Mouse (Mus musculus): ENCODE data around the gene Slc1a7.

The Slc1a7 gene

GRCm38 (mm10) chr4:107967966-107968682 lies at the start of gene Slc1a7:
Gene Slc1a7 (plus strand): TSS chr4:107968332.
- DNase-seq (ENCODE audit: low spot score): peak; percentile 31

- DNase-seq (ENCODE audit: low spot score): no peak
Measured at GRCm38 (mm10) chr4:107920336-107920735, 47.8 kb upstream of the Slc1a7 start.

- DNase-seq (ENCODE audit: low spot score): peak; percentile 6
Measured at GRCm38 (mm10) chr4:107921152-107921695, 46.9 kb upstream of the Slc1a7 start.

- DNase-seq (ENCODE audit: low spot score): no peak
Measured at GRCm38 (mm10) chr4:107921952-107922351, 46.2 kb upstream of the Slc1a7 start.

DNA sequence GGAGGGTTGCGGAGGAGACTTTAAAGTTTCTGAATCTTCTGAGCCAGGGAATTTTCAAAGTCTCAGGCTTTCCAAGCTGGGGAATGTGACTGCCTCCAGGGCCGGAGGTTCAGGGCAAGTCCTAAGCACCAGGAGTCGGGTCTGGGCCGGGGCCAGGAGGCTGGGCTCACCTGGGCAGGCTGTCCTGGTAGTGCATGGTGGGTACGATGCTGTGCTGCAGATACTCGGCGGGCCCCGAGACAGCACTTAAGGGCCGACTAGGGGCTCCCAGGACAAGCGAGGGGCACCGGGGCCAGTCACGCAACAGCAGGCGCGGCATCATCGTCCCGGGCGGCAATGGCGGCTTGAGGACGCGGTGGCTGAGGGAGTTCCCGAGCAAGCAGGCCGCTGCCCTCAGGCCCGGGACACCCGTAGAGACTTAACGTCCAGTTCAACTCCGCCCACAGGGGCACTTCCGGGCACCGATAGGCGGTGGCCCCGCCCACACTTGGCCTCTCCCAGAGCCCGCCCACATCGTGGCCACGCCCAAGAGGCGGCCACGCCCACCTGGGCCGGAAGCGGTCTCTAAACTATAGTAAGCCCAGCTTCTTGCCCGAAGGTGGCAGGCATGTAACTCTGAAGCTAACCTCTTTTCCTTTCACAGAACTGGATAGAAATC lies 44.9 kb upstream of the Slc1a7 start, which contains the start of gene Cpt2:
Cpt2 (minus strand) TSS at position 466 of the 658 bp plus-strand sequence.
- peak; percentile 92 for DNase-seq (ENCODE audit: low spot score)

GRCm38 (mm10) chr4:107923803-107924194 lies 44.3 kb upstream of the Slc1a7 start:
- DNase-seq (ENCODE audit: low spot score): no peak

DNA sequence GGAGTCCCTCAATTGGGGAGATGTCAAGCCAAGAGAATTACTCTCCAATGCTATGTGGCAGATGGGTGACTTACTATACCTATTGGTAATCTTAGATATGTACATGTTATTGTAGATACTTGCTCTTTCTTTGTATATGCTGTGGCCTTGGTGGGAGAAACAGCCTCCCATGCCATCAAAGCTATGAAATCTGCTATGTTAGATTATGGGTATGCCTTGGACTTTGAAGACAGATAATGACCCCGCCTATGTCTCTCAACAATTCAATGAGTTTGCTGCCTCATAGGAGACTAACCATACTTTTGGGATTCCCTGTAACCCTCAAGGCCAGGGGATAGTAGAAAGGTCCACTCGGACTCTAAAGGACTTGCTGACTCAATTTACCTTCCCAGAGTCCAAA lies 39.9 kb upstream of the Slc1a7 start:
- no peak for DNase-seq (ENCODE audit: low spot score)

DNA sequence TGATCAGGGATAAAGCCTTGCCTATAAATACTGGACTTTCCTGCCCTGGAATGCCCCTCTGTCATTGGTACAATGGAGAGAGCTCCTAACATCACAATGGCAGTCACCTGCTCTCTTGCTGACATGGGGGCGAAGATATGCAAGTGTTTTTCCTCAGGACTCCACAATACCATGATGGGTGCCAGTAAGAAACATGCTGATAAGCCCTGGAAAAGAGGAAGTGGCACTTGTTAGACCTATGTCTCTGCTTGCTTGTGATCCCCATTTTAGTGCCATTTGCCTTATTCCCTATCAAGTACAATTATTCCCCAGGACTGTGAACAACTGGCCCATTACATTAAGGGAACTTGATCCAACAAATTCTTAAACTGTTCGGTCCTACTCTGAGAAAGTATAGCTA lies 39.4 kb upstream of the Slc1a7 start:
- DNase-seq (ENCODE audit: low spot score): no peak

DNA sequence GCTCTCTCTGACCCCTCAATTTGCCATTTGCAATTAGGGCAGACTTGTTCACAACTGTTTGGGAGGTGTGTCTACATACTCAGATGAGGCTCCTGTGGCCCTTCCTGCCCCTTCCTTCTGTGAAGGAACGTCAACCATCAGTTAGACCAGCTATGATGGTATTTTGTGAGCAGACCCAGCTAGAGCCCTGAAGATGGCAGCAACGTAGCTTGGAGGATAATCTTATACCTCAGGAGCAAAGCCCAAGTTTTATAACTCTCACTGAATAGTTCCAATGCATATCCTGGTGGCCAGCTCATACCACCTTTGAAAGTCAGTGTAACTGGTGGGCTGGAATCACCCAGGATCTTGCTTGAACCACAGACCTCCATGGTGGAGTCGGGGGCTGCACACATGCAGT lies 36.7 kb upstream of the Slc1a7 start:
- no peak for DNase-seq (ENCODE audit: low spot score)

- no peak for DNase-seq (ENCODE audit: low spot score)
Measured at GRCm38 (mm10) chr4:107933239-107933638, 34.9 kb upstream of the Slc1a7 start.

DNA sequence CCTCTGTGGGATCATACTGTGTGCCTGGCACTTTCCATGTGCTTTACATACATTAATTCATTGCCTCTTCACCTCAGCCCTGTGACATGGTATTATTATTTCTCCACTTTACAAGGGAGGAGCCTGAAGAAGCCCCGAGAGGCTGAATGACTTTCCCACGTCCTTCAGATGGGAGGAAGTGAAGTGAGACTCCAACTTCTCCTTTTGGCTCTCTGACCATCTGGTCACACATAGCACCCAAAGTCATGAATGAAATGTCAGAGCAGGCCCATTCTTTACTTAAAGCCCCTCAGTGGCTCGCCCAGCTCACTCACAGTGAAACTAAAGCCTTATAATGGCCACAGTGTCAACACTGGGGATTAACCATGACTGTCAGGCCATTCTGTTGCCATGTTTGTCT lies 32.9 kb upstream of the Slc1a7 start:
- no peak for DNase-seq (ENCODE audit: low spot score)

DNA sequence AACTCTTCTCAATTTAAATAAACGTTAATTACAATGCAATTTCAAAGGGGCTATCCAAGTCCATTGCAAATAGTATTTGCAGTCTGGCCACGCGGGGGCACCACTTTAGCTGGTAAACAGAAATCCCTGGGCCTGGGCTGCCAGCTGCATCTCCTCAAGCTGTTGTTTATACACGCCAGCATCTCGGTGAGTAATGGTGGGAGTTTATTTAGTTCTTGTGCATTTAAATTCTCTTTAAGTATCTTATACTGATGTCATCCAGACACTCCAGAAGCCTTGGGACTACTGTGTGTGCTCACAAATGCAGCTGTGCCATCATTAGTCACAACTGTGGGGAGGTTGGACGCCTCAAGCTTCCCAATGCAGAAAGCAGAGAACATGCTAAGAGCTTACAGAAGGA lies 30.8 kb upstream of the Slc1a7 start:
- DNase-seq (ENCODE audit: low spot score): peak; percentile 55

- DNase-seq (ENCODE audit: low spot score): no peak
Measured at GRCm38 (mm10) chr4:107938124-107938523, 30.0 kb upstream of the Slc1a7 start.

DNA sequence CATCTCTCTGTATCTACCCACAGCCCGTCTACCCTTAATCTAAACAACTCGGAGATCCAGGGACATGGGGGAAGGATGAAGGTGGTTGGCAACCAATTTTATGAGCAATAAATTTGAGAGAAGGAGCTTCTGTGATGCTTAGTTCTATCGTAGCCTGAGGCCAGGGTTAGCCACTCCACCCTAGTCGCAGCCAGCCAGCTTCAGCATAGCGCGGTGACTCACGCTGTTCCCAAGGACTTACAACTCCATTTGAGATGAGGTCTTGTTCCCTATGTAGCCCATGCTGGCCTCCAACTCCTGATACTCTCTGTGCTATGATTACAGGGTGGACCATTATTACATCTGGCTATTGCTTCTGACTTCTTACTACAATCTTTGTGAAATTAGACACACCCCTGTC lies 25.4 kb upstream of the Slc1a7 start:
- DNase-seq (ENCODE audit: low spot score): no peak

- no peak for DNase-seq (ENCODE audit: low spot score)
Measured at GRCm38 (mm10) chr4:107944141-107944540, 24.0 kb upstream of the Slc1a7 start.

GRCm38 (mm10) chr4:107949918-107950317 lies 18.2 kb upstream of the Slc1a7 start:
- DNase-seq (ENCODE audit: low spot score): no peak

DNA sequence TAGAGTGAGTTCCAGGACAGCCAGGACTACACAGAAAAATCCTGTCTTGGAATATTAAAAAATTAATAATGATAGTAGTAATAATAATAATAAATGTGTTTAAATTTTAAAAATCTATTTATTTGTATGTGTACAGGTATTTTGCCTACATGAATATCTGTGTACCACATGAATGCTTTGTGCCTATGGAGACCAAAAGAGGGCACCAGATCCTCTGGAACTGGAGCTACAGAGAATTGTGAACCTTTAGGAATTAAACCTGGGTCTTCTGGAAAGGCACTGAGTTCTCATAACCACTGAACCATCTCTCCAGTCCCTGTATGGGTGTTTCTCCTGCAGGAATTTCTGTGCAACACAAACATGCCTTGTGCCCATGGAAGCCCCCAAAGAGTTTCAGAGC lies 15.3 kb upstream of the Slc1a7 start:
- DNase-seq (ENCODE audit: low spot score): no peak

- no peak for DNase-seq (ENCODE audit: low spot score)
Measured at GRCm38 (mm10) chr4:107955691-107956090, 12.4 kb upstream of the Slc1a7 start.

- no peak for DNase-seq (ENCODE audit: low spot score)
Measured at GRCm38 (mm10) chr4:107958487-107958886, 9.6 kb upstream of the Slc1a7 start.

DNA sequence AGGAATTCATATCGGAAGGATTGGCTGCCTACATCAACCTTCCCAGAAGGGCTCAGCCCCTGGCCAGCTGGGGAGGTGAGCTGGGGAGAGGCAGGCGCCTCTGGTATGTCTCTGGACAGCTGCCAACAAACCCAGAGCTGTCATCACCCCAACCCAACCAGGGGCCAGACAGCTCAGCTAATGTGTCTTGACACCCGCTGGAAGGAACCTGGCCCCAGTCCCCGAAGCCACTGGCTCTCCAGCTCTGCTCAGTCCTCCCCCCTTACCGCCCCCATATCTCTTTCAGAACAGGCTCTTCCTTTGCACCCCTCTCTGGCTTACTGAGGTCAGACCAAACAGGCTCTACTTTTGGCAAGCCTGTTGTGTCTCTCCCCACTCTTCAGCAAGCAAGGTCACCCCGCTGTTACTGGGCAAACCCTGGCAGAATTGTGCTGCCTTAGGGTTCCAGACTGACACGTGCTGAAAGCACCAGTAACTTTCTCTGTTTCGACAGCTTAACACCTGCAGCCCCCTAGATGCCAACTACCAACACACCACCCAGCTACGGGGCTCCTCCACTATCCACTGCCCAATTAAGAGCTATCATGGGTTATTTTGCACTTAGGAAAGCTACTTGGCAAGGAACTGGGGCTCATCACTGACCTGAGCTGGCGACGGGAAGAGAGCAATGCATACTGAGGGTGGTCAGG lies 5.9 kb upstream of the Slc1a7 start:
- peak; percentile 48 for DNase-seq (ENCODE audit: low spot score)

DNA sequence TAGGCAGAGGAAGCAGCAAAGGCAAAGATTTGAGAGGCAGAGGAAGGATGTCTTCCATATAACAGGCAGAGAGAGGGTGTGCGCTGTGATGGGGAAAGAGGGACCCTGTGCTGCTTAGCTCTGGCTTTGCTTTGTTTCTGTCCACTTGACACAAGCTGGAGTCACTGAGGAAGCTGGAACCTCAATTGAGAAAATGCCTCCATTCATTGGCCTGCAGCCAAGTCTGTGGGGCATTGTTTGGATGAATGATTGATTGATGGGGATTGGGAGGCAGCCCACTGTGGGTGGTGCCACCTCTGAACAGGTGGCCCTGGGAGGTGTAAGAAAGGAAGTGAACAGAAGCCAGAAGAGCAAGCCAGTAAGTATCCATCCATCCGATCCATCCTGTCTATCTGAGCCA lies 5.3 kb upstream of the Slc1a7 start:
- no peak for DNase-seq (ENCODE audit: low spot score)

- no peak for DNase-seq (ENCODE audit: low spot score)
Measured at GRCm38 (mm10) chr4:107966416-107967109, 1.6 kb upstream of the Slc1a7 start.
